Mouse (Mus musculus) lung, embryonic 16.5 days (tissue): ENCODE data around the gene Nudt5. TPM values are rescaled to one million over a fixed set of nuclear protein-coding genes. Genes with fewer than 3 reads are reported as not detected.

Experiments
- ATAC-seq: fragments of 200-750 bp; cut with Nextera tagmentation; 2 replicates; pipeline ENCODE4 v1.8.0; 2017; ENCODE audit warnings: low read depth, mild to moderate bottlenecking, moderate library complexity
- H3K27ac ChIP-seq: fragments of 300-500 bp; sonication (generic); 2 replicates; pipeline ENCODE4 v1.5.1; 2014; ENCODE audit warnings: mild to moderate bottlenecking, control low read depth, low read length
- H3K27me3 ChIP-seq: fragments of 300-500 bp; sonication (generic); 2 replicates; pipeline ENCODE4 v1.6.1; 2014; ENCODE audit warnings: low read depth, low read length, mixed read lengths; ENCODE audit not compliant: control insufficient read depth, insufficient read depth
- H3K36me3 ChIP-seq: fragments of 300-500 bp; sonication (generic); 2 replicates; pipeline ENCODE4 v1.6.1; 2014; ENCODE audit warnings: low read length; ENCODE audit not compliant: control insufficient read depth, insufficient read depth
- H3K4me1 ChIP-seq: fragments of 300-500 bp; sonication (generic); replicated peaks from 2 replicates; pipeline ENCODE4 v1.6.1; 2014; ENCODE audit warnings: low read length, mixed read lengths; ENCODE audit not compliant: control insufficient read depth, insufficient read depth
- H3K4me2 ChIP-seq: fragments of 300-500 bp; sonication (generic); 2 replicates; pipeline ENCODE4 v1.6.1; 2014; ENCODE audit warnings: low read depth, low read length, control low read depth
- H3K4me3 ChIP-seq: fragments of 300-500 bp; sonication (generic); 2 replicates; pipeline ENCODE4 v1.5.1; 2014; ENCODE audit warnings: mild to moderate bottlenecking, low read length, control low read depth
- H3K9ac ChIP-seq: fragments of 300-500 bp; sonication (generic); 2 replicates; pipeline ENCODE4 v1.6.1; 2014; ENCODE audit warnings: low read length, control low read depth
- H3K9me3 ChIP-seq: fragments of 300-500 bp; sonication (generic); 2 replicates; pipeline ENCODE4 v1.6.1; 2016; ENCODE audit warnings: low read length; ENCODE audit not compliant: control insufficient read depth
- WGBS: fragments of 180-500 bp; shearing (Covaris S2); extraction: QIAGEN DNeasy Blood & Tissue Kit; methylation state at CpG from one replicate; pipeline ENCODE4 v1.1.7; 2014; 5-methylcytosine and 5-hydroxymethylcytosine counted together
- polyA plus RNA-seq: library from polyadenylated mRNA; unstranded; fragments of >200 nt; fragmentation: Nextera tagmentation; extraction: Ambion mirVana; gene quantifications from 2 replicates; pipeline ENCODE4 v1.2.1, GENCODE M21; 2015

Gene Nudt5
- polyA plus RNA-seq, 1 experiment from 2014 or later: 76.0 TPM

DNA sequence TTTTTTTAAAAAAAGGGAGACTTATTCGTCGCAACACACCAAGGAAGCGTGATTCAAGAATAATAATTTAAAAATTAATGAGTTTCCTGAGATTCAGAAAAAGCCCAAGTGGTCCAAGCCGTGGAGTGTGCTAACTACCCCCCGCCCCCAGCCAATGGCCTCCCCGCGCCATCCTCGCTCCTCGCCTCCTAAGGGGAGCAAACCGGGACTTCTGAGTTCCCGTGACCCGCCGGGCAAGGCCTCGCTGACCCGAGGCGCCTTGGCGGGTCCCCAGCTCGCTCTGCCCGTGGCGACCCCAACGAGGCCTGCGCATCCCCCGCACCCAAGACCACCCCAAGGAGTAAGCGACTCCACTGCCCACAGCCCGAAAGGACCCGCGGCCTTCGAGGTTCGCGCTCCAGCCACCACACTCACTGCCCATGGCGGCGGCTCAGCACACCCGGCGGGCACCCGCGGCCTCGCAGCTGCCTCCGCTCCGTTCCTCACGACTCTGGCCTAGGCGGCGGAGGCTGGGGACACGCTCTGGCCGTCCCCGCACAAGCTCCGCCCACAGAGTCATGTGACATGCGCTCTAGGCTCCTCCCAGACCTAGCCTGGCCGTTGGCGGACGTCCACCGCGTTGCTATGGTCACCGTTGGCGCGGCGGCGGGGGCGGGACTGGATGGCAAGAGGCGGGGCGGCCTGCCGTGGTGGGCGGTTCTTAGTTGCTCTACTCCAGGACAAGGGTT is 50.2 kb downstream of the Nudt5 start, which contains the start of gene Sec61a2:
TSS of gene Sec61a2 (minus strand) at position 590 of the 728 bp plus-strand sequence.
- H3K4me3 ChIP-seq: peak within 1 kb of the TSS; percentile 71
- H3K36me3 ChIP-seq: peaks cover 2% of the 10 kb centered on the region; the same call in 1 of the 2 replicates
- 0% methylated on average over 62 of the region's 62 CpGs for WGBS
- peaks cover 6% of the 10 kb centered on the region for H3K4me1 ChIP-seq
- peak; percentile 99 for ATAC-seq
- no peaks in the 10 kb centered on the region for H3K9me3 ChIP-seq
- H3K4me2 ChIP-seq: peak within 1 kb of the TSS; percentile 55
- H3K27ac ChIP-seq: peak within 1 kb of the TSS; percentile 72
- no peaks in the 10 kb centered on the region for H3K27me3 ChIP-seq
- H3K9ac ChIP-seq: peak within 1 kb of the TSS; percentile 89

DNA sequence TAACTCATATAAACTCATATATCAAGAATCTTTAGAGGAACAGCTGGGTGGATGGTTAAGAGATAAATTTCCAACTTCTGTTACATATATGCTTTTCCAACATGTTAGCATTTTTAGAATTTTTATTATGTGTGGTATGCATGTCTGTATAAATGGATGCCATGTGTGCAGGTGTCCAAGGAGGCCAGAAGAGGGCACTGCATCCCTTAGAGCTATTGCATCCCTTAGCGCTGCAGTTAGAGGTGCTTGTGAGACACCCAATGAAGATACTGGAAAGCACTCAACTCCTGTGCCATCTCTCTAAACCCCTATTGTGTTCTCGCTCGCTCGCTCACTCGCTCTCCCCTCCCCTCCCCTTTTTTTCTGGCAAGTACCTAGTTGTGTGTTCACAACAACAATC is 55.3 kb downstream of the Nudt5 start:
- Histone ChIP-seq H3K27me3 (no peaks in the 10 kb centered on the region), H3K27ac (no peak overlapping the region), H3K4me3 (no peak overlapping the region), H3K9me3 (no peaks in the 10 kb centered on the region), H3K9ac (no peak overlapping the region), H3K36me3 (no peaks in the 10 kb centered on the region), H3K4me2 (no peak overlapping the region), H3K4me1 (no peaks in the 10 kb centered on the region)
- ATAC-seq: no peak
- 56% methylated on average over 5 of the region's 5 CpGs for WGBS

- H3K36me3 ChIP-seq: no peaks in the 10 kb centered on the region
- H3K9me3 ChIP-seq: no peaks in the 10 kb centered on the region
- no peak overlapping the region for H3K4me3 ChIP-seq
- no peak for ATAC-seq
- no peak overlapping the region for H3K27ac ChIP-seq
- WGBS: 22% methylated on average over 5 of the region's 5 CpGs
- no peak overlapping the region for H3K9ac ChIP-seq
- H3K4me2 ChIP-seq: no peak overlapping the region
- H3K27me3 ChIP-seq: no peaks in the 10 kb centered on the region
- peaks cover 3% of the 10 kb centered on the region; the same call in 1 of the 2 replicates for H3K4me1 ChIP-seq
Observed at GRCm38 (mm10) chr2:5906092-5906491, 61.3 kb downstream of the Nudt5 start.

GRCm38 (mm10) chr2:5906625-5907024 is 61.8 kb downstream of the Nudt5 start:
- H3K9ac ChIP-seq: no peak overlapping the region

GRCm38 (mm10) chr2:5911282-5911965 is 66.6 kb downstream of the Nudt5 start:
- H3K27me3 ChIP-seq: no peaks in the 10 kb centered on the region
- no peaks in the 10 kb centered on the region for H3K36me3 ChIP-seq
- 54% methylated on average over 16 of the region's 16 CpGs for WGBS
- H3K4me2 ChIP-seq: no peak overlapping the region
- no peaks in the 10 kb centered on the region for H3K9me3 ChIP-seq
- H3K27ac ChIP-seq: no peak overlapping the region
- ATAC-seq: 0 out of 2 replicates have a peak, but pooled peaks have one; percentile 43
- no peak overlapping the region for H3K9ac ChIP-seq
- no peaks in the 10 kb centered on the region for H3K4me1 ChIP-seq
- H3K4me3 ChIP-seq: no peak overlapping the region

More at GRCm38 (mm10) chr2:5906625-5907024, 61.8 kb downstream of the Nudt5 start:
- Histone ChIP-seq H3K4me3 (no peak overlapping the region), H3K4me1 (peaks cover 3% of the 10 kb centered on the region; the same call in 1 of the 2 replicates), H3K27me3 (no peaks in the 10 kb centered on the region), H3K27ac (no peak overlapping the region), H3K9me3 (no peaks in the 10 kb centered on the region), H3K36me3 (no peaks in the 10 kb centered on the region), H3K4me2 (no peak overlapping the region)
- WGBS: 53% methylated on average over 3 of the region's 3 CpGs
- ATAC-seq: no peak

Other genes starting within 250 kb of the Nudt5 start
- 1.7 and 1.9 TPM in 2 replicates for gene Camk1d, start 130.5 kb upstream of the Nudt5 start, polyA plus RNA-seq
- gene Cdc123, start 145 bp downstream of the Nudt5 start, polyA plus RNA-seq: 271 and 276 TPM in 2 replicates
- gene Gm13199, start 17.9 kb downstream of the Nudt5 start, polyA plus RNA-seq: 1.1 and 1.9 TPM in 2 replicates
- 65.9 and 68.1 TPM in 2 replicates for gene Sec61a2, start 50.4 kb downstream of the Nudt5 start, polyA plus RNA-seq
- gene Dhtkd1, start 97.8 kb downstream of the Nudt5 start, polyA plus RNA-seq: 1.9 and 3.5 TPM in 2 replicates
- gene Upf2, start 106.5 kb downstream of the Nudt5 start, polyA plus RNA-seq: 9.2 and 10.1 TPM in 2 replicates